Mouse (Mus musculus) kidney, adult 9 months (tissue): ENCODE measurements around the gene Zmynd11.
A peak's percentile ranks its signal among the peaks of the same experiment; 100 is the strongest.

Source experiments
- DNase-seq: peaks from one replicate; pipeline ENCODE4 v3.0.0; 2022

The Zmynd11 gene

DNA sequence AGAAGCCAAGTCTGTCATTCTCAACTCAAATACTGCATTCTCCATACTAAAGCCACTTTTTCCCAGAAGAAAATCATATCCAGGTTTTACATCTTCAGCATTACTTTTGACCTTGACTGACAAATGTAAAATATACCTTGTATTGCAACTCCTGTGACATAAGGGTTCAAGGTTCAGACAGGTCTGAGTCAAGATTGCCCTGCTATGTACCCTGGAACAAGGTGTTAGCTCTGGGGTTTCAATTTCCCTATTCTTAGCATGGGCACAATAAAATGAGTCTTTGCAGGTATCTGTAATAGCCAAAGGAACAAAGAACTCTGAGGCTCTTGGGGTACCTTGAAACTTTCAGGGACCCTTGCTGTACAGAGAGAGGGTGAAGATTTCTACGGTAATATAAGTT is 115.2 kb downstream of the Zmynd11 start:
- no peak for DNase-seq

DNA sequence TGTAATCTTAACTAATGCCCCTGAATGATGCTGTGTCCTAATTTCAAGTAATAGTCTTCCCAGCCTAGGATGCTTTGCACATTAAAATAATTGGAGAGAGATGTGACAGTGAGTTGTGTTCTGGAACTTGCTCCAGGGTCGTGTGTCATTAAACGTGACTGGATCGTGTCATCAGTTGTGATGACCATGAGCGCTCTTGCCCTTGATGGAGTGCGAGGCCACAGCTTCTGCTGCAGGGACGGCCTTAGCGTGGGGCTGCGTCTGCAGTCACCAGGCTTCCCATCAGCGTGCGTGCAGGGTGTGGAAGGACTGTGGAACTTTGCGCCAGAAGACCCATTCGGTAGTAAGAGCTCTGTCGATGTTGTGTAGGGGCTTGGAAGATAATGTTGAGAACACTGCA is 116.4 kb downstream of the Zmynd11 start:
- no peak for DNase-seq

DNA sequence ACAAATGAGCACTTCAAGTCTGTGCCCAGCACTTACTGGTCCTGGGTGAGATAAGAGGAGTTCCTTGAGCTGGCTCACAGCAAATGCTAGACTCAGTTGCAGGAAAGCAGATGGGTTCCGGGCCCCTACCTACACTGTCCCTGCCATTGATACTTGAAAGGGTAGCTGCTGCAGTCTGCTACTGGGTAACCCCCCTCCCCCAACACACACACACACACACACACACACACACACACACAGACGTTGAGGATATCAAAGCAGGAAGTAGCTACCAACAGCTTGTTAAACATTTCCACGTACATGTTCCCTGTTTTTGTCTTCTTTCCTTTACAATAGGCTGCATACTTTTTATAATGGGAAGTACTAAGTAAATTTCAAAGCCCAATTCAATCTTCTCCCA is 127.2 kb downstream of the Zmynd11 start:
- no peak for DNase-seq

DNA sequence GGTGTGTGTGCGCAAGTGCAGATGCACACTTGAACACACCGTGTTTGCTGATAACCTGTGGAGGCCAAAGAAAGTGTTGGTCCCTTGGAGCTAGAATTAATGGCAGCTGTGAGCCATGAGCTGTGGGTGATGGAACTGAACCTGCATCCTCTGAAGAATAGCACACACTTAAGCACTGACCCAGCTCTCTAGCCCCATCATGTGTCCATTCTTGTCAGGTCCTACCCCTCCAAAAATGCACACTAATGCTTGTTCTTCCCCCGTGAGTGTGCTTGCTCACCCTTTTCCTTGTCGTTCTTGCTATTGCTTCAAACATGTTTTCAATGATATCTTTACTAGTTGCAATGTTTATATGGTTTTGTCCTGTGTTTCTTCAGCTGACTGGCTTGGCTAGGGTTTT is 128.6 kb downstream of the Zmynd11 start:
- peak; percentile 45 for DNase-seq

DNA sequence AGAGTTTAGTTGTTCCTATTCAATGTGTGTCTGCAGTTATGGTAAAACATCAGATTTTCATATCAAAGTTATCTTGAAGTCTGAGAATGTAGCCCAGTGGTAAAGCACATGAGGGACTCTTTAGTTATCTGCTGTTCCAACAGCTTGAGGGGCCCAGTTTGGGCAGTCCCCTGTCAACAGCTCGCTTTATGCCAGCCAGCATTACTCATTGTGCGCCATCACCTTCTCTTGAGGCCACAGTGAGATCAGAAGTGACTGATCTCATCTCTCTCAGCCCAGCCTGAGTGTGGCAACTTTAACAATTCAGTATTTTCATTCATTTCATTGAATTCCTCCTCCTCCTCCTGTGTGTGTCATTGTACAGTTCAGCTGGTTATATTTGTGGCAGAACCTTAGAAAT is 129.2 kb downstream of the Zmynd11 start:
- DNase-seq, result no peak
